Mouse (Mus musculus): ENCODE results near the gene Kif12.

GRCm38 (mm10) chr4:63217513-63217912, 45.6 kb upstream of the Kif12 start:
- TF ChIP-seq CTCF (IDR thresholded peaks at IDR 0.05; ENCODE audit: insufficient read depth, low read depth, low read length) (no peak), POLR2A (IDR thresholded peaks at IDR 0.05; ENCODE audit: insufficient read depth, low read depth, low read length) (no peak)

Measured in olfactory bulb, adult 2 months (tissue).